Mouse (Mus musculus): ENCODE measurements around the gene Abcg5. TPM values are rescaled to one million over a fixed set of nuclear protein-coding genes. Genes with fewer than 3 reads are reported as not detected.

Abcg5 gene
- polyA plus RNA-seq, 1 experiment: not detected

- no peak for TF ChIP-seq POLR2A (IDR thresholded peaks at IDR 0.05; ENCODE audit: insufficient read depth, low read depth, low read length)
- TF ChIP-seq CTCF (IDR thresholded peaks at IDR 0.05; ENCODE audit: insufficient read depth, low read depth, low read length): no peak
- WGBS: 84% methylated on average over 16 of the region's 16 CpGs
- Histone ChIP-seq H3K4me3 (ENCODE audit: insufficient read depth, low read depth, low read length) (no peak overlapping the region), H3K27ac (ENCODE audit: insufficient read depth, low read depth, low read length) (no peak overlapping the region), H3K4me1 (ENCODE audit: control insufficient read depth, insufficient read depth, low read length) (no peaks in the 10 kb centered on the region)
Measured at GRCm38 (mm10) chr17:84644292-84645050, 38.3 kb downstream of the Abcg5 start.

DNA sequence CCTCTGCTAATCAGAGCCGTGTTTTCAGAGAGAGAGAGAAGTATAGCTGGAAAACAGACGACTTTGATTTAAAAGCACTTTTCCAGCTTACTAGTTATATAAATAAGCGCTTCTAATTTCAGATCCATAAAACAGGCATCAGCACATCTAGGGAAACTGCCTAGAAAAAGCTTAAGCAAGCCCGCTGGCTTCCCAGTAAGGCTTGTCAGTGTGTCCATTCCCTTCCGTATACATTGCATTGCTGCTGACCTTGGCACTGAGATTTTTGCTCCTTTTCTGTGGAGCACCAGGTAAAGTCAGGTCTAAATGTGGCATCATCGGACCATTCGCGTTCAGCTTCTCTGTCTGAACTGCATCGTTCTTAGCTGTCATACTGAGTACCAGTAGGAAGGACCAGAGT is 40.5 kb downstream of the Abcg5 start:
- 85% methylated on average over 9 of the region's 9 CpGs for WGBS
- TF ChIP-seq CTCF (IDR thresholded peaks at IDR 0.05; ENCODE audit: insufficient read depth, low read depth, low read length) (no peak), POLR2A (IDR thresholded peaks at IDR 0.05; ENCODE audit: insufficient read depth, low read depth, low read length) (no peak)
- no peak overlapping the region for H3K4me3 ChIP-seq (ENCODE audit: insufficient read depth, low read depth, low read length)
- no peak overlapping the region for H3K27ac ChIP-seq (ENCODE audit: insufficient read depth, low read depth, low read length)
- no peaks in the 10 kb centered on the region for H3K4me1 ChIP-seq (ENCODE audit: control insufficient read depth, insufficient read depth, low read length)

GRCm38 (mm10) chr17:84641893-84642292 is 40.9 kb downstream of the Abcg5 start:
- WGBS: 53% methylated on average over 3 of the region's 3 CpGs
- no peak for TF ChIP-seq POLR2A (IDR thresholded peaks at IDR 0.05; ENCODE audit: insufficient read depth, low read depth, low read length)
- no peak for TF ChIP-seq CTCF (IDR thresholded peaks at IDR 0.05; ENCODE audit: insufficient read depth, low read depth, low read length)
- H3K4me3 ChIP-seq (ENCODE audit: insufficient read depth, low read depth, low read length): no peak overlapping the region
- no peaks in the 10 kb centered on the region for H3K4me1 ChIP-seq (ENCODE audit: control insufficient read depth, insufficient read depth, low read length)
- H3K27ac ChIP-seq (ENCODE audit: insufficient read depth, low read depth, low read length): no peak overlapping the region

- H3K4me3 ChIP-seq (ENCODE audit: insufficient read depth, low read depth, low read length): no peak overlapping the region
- H3K4me1 ChIP-seq (ENCODE audit: control insufficient read depth, insufficient read depth, low read length): no peaks in the 10 kb centered on the region
- H3K27ac ChIP-seq (ENCODE audit: insufficient read depth, low read depth, low read length): no peak overlapping the region
- 67% methylated on average over 10 of the region's 10 CpGs for WGBS
- TF ChIP-seq POLR2A (IDR thresholded peaks at IDR 0.05; ENCODE audit: insufficient read depth, low read depth, low read length): no peak
- no peak for TF ChIP-seq CTCF (IDR thresholded peaks at IDR 0.05; ENCODE audit: insufficient read depth, low read depth, low read length)
Measured at GRCm38 (mm10) chr17:84639796-84640378, 42.9 kb downstream of the Abcg5 start.

- no peak overlapping the region for H3K27ac ChIP-seq (ENCODE audit: insufficient read depth, low read depth, low read length)
- 95% methylated on average over 6 of the region's 6 CpGs for WGBS
- H3K4me1 ChIP-seq (ENCODE audit: control insufficient read depth, insufficient read depth, low read length): no peaks in the 10 kb centered on the region
- TF ChIP-seq POLR2A (IDR thresholded peaks at IDR 0.05; ENCODE audit: insufficient read depth, low read depth, low read length): no peak
- TF ChIP-seq CTCF (IDR thresholded peaks at IDR 0.05; ENCODE audit: insufficient read depth, low read depth, low read length): no peak
- no peak overlapping the region for H3K4me3 ChIP-seq (ENCODE audit: insufficient read depth, low read depth, low read length)
Measured at GRCm38 (mm10) chr17:84637971-84638370, 44.8 kb downstream of the Abcg5 start.

GRCm38 (mm10) chr17:84636328-84636727 is 46.5 kb downstream of the Abcg5 start:
- WGBS: 58% methylated on average over 8 of the region's 8 CpGs

DNA sequence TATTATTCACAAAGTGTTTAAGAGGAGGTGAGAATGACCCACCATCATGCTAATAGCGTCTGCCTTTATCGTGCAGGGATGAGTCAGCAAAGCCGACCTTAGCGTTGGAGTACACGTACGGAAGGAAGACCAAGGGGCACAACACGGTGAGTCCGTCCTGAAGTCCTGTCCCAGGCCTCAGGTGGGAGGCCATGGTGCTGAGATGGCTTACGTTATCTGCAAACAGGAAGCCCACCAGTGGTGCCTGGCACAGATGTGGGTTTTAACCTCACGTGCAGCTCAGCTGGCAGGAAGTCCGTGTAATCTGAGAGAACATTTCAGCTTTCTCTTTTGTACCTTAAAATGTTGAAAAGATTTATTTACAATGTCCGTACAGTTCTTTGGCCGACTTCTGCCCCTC is 49.4 kb downstream of the Abcg5 start:
- 91% methylated on average over 13 of the region's 13 CpGs for WGBS

More at GRCm38 (mm10) chr17:84636328-84636727, 46.5 kb downstream of the Abcg5 start:
- TF ChIP-seq CTCF (IDR thresholded peaks at IDR 0.05; ENCODE audit: insufficient read depth, low read depth, low read length): no peak
- no peak for TF ChIP-seq POLR2A (IDR thresholded peaks at IDR 0.05; ENCODE audit: insufficient read depth, low read depth, low read length)
- H3K27ac ChIP-seq (ENCODE audit: insufficient read depth, low read depth, low read length): no peak overlapping the region
- no peaks in the 10 kb centered on the region for H3K4me1 ChIP-seq (ENCODE audit: control insufficient read depth, insufficient read depth, low read length)
- H3K4me3 ChIP-seq (ENCODE audit: insufficient read depth, low read depth, low read length): no peak overlapping the region

GRCm38 (mm10) chr17:84631836-84632235 is 51.0 kb downstream of the Abcg5 start:
- TF ChIP-seq CTCF (IDR thresholded peaks at IDR 0.05; ENCODE audit: insufficient read depth, low read depth, low read length) (no peak), POLR2A (IDR thresholded peaks at IDR 0.05; ENCODE audit: insufficient read depth, low read depth, low read length) (no peak)
- Histone ChIP-seq H3K4me1 (ENCODE audit: control insufficient read depth, insufficient read depth, low read length) (peaks cover 4% of the 10 kb centered on the region; the same call in 1 of the 2 replicates), H3K27ac (ENCODE audit: insufficient read depth, low read depth, low read length) (no peak overlapping the region), H3K4me3 (ENCODE audit: insufficient read depth, low read depth, low read length) (no peak overlapping the region)
- 87% methylated on average over 6 of the region's 6 CpGs for WGBS

More for the DNA sequence above, 49.4 kb downstream of the Abcg5 start:
- TF ChIP-seq POLR2A (IDR thresholded peaks at IDR 0.05; ENCODE audit: insufficient read depth, low read depth, low read length) (no peak), CTCF (IDR thresholded peaks at IDR 0.05; ENCODE audit: insufficient read depth, low read depth, low read length) (no peak)
- no peak overlapping the region for H3K4me3 ChIP-seq (ENCODE audit: insufficient read depth, low read depth, low read length)
- no peaks in the 10 kb centered on the region for H3K4me1 ChIP-seq (ENCODE audit: control insufficient read depth, insufficient read depth, low read length)
- no peak overlapping the region for H3K27ac ChIP-seq (ENCODE audit: insufficient read depth, low read depth, low read length)

GRCm38 (mm10) chr17:84628611-84629010 is 54.2 kb downstream of the Abcg5 start:
- Histone ChIP-seq H3K4me1 (ENCODE audit: control insufficient read depth, insufficient read depth, low read length) (peaks cover 4% of the 10 kb centered on the region; the same call in 1 of the 2 replicates), H3K4me3 (ENCODE audit: insufficient read depth, low read depth, low read length) (no peak overlapping the region), H3K27ac (ENCODE audit: insufficient read depth, low read depth, low read length) (no peak overlapping the region)
- 89% methylated on average over 9 of the region's 9 CpGs for WGBS
- TF ChIP-seq CTCF (IDR thresholded peaks at IDR 0.05; ENCODE audit: insufficient read depth, low read depth, low read length) (no peak), POLR2A (IDR thresholded peaks at IDR 0.05; ENCODE audit: insufficient read depth, low read depth, low read length) (no peak)
